Mouse (Mus musculus): ENCODE results near the gene Gm10553. TPM values are rescaled to one million over a fixed set of nuclear protein-coding genes. Genes with fewer than 3 reads are reported as not detected.
"Not testable (repeated sequence)": the region's sequence is repeated elsewhere in the genome, so short reads cannot be mapped to it uniquely, and the experiment has no call there.

Gene Gm10553
- not detected in 2 replicates for polyA plus RNA-seq (2012; rRNA removed)

GRCm38 (mm10) chr1:85099864-85100263, at the start of gene Gm10553:
Gene Gm10553, plus strand, starts transcription at chr1:85100164.
- WGBS: 48% methylated on average over 1 of the region's 1 CpGs
- DNase-seq (ENCODE audit: low read depth, low spot score): not testable (repeated sequence)

- WGBS: 60% methylated on average over 3 of the region's 3 CpGs
- not testable (repeated sequence) for DNase-seq (ENCODE audit: low read depth, low spot score)
These were observed 28.3 kb upstream of the Gm10553 start for GRCm38 (mm10) chr1:85071690-85072089.

- WGBS: 45% methylated on average over 3 of the region's 3 CpGs
- not testable (repeated sequence) for DNase-seq (ENCODE audit: low read depth, low spot score)
These were observed 26.9 kb upstream of the Gm10553 start for GRCm38 (mm10) chr1:85073099-85073498.

- WGBS: 52% methylated on average over 3 of the region's 3 CpGs
- not testable (repeated sequence) for DNase-seq (ENCODE audit: low read depth, low spot score)
These were observed 15.2 kb upstream of the Gm10553 start for GRCm38 (mm10) chr1:85084803-85085202.

- DNase-seq (ENCODE audit: low read depth, low spot score): not testable (repeated sequence)
- WGBS: 75% methylated on average over 1 of the region's 1 CpGs
These were observed 13.8 kb upstream of the Gm10553 start for GRCm38 (mm10) chr1:85086211-85086610.

- WGBS: 24% methylated on average over 1 of the region's 3 CpGs
- DNase-seq (ENCODE audit: low read depth, low spot score): not testable (repeated sequence)
These were observed 7.8 kb upstream of the Gm10553 start for GRCm38 (mm10) chr1:85092169-85092568.

GRCm38 (mm10) chr1:85093011-85093572, 6.9 kb upstream of the Gm10553 start:
- 76% methylated on average over 6 of the region's 7 CpGs for WGBS
- DNase-seq (ENCODE audit: low read depth, low spot score): not testable (repeated sequence)

GRCm38 (mm10) chr1:85099081-85099480, 883 bp upstream of the Gm10553 start:
- 77% methylated on average over 7 of the region's 7 CpGs for WGBS

GRCm38 (mm10) chr1:85101754-85102153, 1.8 kb downstream of the Gm10553 start:
- WGBS: 77% methylated on average over 4 of the region's 4 CpGs
- not testable (repeated sequence) for DNase-seq (ENCODE audit: low read depth, low spot score)

More at GRCm38 (mm10) chr1:85099081-85099480, 883 bp upstream of the Gm10553 start:
- not testable (repeated sequence) for DNase-seq (ENCODE audit: low read depth, low spot score)

- not testable (repeated sequence) for DNase-seq (ENCODE audit: low read depth, low spot score)
- 78% methylated on average over 4 of the region's 4 CpGs for WGBS
These were observed 5.4 kb downstream of the Gm10553 start for GRCm38 (mm10) chr1:85105336-85105735.

GRCm38 (mm10) chr1:85106013-85106412, 6.0 kb downstream of the Gm10553 start:
- 67% methylated on average over 5 of the region's 6 CpGs for WGBS
- not testable (repeated sequence) for DNase-seq (ENCODE audit: low read depth, low spot score)

GRCm38 (mm10) chr1:85109753-85110152, 9.8 kb downstream of the Gm10553 start, which contains the start of gene A530032D15Rik:
Gene A530032D15Rik, minus strand, starts transcription at chr1:85109853.
- DNase-seq (ENCODE audit: low read depth, low spot score): not testable (repeated sequence)
- WGBS: 34% methylated on average over 3 of the region's 7 CpGs

GRCm38 (mm10) chr1:85110876-85111275, 10.9 kb downstream of the Gm10553 start:
- DNase-seq (ENCODE audit: low read depth, low spot score): not testable (repeated sequence)
- WGBS: 72% methylated on average over 3 of the region's 3 CpGs

GRCm38 (mm10) chr1:85111572-85111971, 11.6 kb downstream of the Gm10553 start:
- WGBS: 63% methylated on average over 10 of the region's 10 CpGs
- not testable (repeated sequence) for DNase-seq (ENCODE audit: low read depth, low spot score)

- DNase-seq (ENCODE audit: low read depth, low spot score): not testable (repeated sequence)
- WGBS: 86% methylated on average over 7 of the region's 7 CpGs
These were observed 12.3 kb downstream of the Gm10553 start for GRCm38 (mm10) chr1:85112266-85112665.

GRCm38 (mm10) chr1:85112889-85113288, 12.9 kb downstream of the Gm10553 start:
- DNase-seq (ENCODE audit: low read depth, low spot score): not testable (repeated sequence)
- WGBS: 65% methylated on average over 2 of the region's 5 CpGs

GRCm38 (mm10) chr1:85114078-85114477, 14.1 kb downstream of the Gm10553 start:
- not testable (repeated sequence) for DNase-seq (ENCODE audit: low read depth, low spot score)
- WGBS: 76% methylated on average over 3 of the region's 3 CpGs

- WGBS: 52% methylated on average over 6 of the region's 6 CpGs
- not testable (repeated sequence) for DNase-seq (ENCODE audit: low read depth, low spot score)
These were observed 14.9 kb downstream of the Gm10553 start for GRCm38 (mm10) chr1:85114666-85115402.

- WGBS: 63% methylated on average over 5 of the region's 6 CpGs
- DNase-seq (ENCODE audit: low read depth, low spot score): not testable (repeated sequence)
These were observed 17.6 kb downstream of the Gm10553 start for GRCm38 (mm10) chr1:85117537-85117936.

- not testable (repeated sequence) for DNase-seq (ENCODE audit: low read depth, low spot score)
- WGBS: 82% methylated on average over 6 of the region's 6 CpGs
These were observed 18.4 kb downstream of the Gm10553 start for GRCm38 (mm10) chr1:85118341-85118740.

- DNase-seq (ENCODE audit: low read depth, low spot score): not testable (repeated sequence)
- 76% methylated on average over 4 of the region's 4 CpGs for WGBS
These were observed 21.9 kb downstream of the Gm10553 start for GRCm38 (mm10) chr1:85121841-85122240.

Data from large intestine, adult 2 months (tissue).